Mouse (Mus musculus) telencephalon, adult 2 months (tissue): ENCODE measurements around the gene Hcfc2.

Source experiments
- DNase-seq: peaks from one replicate; pipeline ENCODE4 v3.0.0-alpha.2; 2011; ENCODE audit warnings: low read depth, low spot score

Hcfc2 gene

DNA sequence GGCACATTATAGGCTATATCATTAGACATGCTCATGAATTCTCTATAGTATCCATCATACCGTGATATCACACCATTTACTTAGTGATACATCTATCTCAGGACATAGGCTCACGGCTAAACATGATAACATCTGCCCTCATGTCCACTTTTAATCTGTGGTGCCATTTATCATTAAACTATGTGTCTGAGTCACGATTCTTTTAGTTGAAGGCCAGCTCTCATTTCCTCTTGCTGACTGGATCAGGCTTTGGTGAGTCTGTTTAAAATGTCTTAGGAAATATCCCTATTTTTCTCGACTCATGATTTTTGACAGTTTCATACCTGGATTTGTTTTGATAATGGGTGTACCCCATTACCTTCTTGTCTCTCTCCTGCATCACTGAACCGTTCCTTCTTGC is at the start of gene Hcfc2:
Gene Hcfc2 (plus strand): TSS at position 205 of the 400 bp plus-strand sequence.
- no peak for DNase-seq

DNA sequence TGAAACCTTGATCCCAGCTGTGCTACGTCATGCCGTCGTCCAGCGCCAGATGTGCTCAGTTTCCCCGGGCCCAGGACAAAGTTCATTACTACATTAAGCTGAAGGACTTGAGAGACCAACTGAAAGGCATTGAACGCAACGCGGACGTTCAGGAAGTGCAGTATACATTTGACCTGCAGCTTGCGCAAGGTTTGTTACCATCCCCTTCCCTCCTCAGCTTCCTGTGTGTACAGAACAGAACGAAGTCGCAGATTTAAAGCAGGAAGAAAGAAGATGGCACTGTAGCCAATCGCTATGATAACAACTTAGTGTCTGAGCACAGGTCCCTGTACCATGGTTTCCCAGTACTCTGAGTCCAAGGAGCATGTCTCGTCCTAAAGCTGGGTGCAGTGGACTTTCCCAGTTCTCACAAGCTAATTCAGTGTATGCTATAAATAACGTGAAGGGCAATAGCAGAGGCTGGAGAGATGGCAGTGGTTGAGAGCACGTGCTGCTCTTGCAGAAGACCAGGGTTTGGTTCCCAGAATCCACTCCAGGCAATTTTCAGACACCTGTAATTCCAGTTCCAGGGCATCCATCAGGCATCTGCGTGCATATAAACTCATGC is 48.7 kb upstream of the Hcfc2 start:
- DNase-seq, result no peak

DNA sequence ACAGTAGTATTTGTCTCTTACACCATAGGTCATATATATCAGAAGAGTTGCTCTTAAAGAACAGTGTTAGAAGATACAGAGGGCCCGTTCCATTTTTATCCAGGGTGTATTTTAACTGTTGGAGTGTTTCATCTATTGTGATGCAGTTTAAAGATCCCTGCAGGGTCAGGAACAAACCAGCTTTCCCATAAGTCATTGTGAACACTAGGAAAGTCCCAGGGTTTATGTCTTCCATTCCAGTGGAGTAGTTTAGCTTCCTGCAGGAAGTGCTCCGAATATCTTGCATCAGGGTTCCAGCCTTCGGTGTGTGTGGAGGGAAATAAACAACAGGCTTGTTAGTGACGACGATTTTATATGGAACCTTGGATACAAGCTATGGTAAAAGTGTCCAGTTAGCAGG is 44.7 kb upstream of the Hcfc2 start:
- DNase-seq, result no peak

DNA sequence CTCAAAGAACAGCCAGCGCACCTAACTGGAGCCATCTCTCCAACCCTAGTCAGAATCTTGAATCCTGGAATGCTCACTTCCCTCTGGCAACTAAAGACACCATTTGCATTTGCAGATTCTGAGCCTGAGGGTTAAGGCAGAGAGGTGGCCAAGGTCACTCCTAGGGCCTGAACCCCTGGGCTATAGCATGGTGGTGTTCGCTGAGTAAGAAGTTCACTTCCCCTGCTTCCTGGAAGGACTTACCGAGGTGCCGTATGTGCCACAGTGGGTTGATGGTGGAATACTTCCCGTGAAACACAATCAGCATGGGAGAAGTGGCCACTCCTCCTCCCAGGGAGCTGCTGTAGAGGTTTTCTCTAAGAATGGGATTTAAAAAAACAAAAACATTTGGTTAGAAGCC is 43.3 kb upstream of the Hcfc2 start:
- DNase-seq, result no peak

DNA sequence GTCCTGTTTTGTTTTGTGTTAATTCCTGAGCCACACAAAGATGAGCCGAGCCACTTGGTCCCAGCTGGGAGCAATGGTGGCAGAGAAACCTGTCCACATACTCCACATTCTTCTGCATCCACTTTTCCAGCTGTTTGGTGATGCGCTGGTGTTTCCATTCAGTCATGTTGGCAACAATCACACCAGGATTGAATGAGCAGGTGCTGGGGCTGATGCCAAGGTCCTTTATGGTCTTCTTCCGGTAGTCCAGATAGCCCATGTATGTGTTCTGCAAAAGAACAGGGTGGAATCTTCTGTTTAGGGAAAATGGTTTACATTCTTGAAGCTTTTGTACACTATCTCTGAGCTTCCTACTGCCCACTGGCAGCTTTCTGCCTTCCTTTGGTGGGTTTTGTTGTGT is 41.4 kb upstream of the Hcfc2 start:
- DNase-seq, result no peak

DNA sequence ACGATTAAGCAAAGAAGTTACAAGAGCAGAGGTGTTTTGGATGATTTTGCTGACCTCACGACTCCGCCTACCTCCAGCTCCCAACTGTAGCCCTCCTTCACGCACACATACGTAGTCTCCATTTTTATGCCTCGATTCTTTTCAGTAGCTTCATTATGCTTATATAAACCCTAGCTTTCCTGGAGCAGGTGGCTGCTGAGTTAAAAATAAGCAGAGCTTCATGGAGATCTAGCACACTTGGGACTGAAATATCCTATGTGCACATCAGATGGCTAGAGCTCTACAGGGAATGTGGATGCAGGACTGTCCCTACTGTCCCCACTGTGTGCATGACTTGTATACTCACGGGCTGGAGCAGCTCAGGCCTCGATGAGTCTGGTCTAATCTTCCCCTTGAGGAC is 34.1 kb upstream of the Hcfc2 start:
- peak; percentile 94 for DNase-seq

DNA sequence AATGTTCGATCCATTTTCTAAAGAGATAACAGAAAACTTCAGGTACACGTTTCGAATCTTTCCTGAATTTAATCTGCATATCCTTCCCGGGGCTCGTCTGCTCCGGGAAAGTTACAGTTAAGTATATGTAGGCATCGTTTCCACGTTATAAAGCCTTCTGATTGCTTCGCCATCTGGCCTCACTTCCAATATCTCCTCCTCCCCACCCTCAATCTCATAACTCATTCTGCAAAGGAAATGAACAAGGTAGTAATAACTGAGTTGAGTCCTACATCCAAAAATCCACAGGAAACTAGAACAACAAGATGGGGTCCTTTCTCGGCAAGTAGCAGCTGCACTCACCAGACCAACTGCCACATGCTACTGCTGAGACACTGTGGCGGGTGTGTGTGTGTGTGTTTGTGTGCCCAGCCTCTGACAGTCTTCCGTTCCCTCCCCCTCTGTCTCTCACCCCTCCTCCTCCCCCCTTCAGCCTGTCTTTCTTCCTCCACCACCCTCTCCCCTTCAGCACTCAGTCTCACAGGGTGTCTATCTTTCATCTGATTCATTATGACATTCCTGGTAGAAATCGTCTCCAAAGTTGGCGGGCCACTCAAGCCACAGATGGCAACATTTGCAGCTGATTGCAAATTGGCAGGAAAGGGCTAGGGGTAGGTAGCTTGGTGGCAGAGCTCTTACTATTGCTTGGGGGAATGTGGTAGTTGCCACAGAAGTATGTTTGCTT is 33.5 kb upstream of the Hcfc2 start:
- DNase-seq, result peak; percentile 63

DNA sequence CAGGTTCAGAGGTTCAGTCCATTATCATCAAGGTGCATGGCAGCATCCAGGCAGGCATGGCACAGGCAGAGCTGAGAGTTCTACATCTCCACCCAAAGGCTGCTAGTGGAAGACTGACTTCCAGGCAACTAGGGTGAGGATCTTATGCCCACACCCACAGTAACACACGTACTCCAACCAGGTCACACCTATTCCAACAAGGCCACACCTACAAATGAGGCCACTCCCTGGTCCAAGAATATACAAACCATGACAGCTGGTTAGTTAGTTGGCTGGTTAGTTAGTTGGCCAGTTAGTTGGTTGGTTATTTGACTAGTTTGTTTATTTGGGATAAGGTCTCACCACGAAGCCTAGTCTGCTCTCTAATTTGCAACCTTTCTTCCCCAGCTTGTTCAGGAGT is 32.7 kb upstream of the Hcfc2 start:
- DNase-seq, result no peak

DNA sequence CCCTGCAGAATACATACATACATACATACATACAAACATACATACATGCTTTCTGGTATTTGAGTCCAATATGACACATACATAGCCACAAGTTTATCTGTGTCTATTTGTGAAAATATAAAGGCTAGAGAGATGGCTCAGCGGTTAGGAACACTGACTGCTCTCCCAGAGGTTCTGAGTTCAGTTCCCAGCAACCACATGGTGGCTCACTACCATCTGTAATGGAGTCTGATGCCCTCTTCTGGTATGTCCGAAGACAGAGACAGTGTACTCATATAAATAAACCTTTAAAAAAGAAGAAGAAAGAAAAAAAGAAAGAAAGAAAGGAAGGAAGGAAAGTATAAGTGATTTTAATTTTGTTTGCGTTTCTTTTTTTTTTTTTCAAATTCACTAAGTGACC is 30.0 kb upstream of the Hcfc2 start:
- no peak for DNase-seq

DNA sequence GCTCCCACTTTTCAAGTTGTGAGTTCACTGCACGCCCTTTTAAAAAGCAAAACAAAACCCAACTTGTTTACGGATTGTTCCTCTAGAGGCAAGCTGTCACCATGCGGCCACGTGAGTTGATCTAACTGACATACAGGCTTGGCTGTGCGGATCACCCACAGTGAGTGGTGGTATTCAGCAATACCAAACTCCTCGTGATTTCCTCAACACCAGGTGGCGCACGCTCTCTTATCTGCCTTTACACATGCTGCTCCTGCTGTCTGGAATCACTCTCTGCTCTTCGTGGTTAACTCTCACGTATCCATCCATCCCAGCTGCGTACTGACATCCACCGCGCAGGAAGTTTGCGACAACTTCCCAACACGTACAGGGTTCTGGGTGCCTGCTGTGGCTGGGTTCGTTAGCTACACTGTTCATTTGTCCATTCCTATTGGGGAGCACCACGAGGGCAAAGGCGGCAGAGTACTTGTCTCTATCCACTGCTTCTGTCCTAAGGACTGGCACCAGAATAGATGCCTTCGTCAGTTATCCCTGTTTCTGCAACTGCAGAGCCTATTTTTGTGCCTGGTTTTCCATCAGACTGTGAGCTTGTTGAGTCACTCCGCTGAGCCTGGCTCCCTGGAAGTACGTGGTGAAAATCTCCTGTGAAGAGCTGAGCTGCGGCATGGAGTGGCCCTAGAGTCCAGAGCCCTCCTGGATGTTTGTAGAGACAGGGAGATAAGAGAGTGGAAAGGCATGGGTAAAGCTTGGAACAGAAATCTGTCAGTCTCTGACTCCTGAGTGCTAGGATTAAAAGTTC is 29.3 kb upstream of the Hcfc2 start:
- peak; percentile 88 for DNase-seq

DNA sequence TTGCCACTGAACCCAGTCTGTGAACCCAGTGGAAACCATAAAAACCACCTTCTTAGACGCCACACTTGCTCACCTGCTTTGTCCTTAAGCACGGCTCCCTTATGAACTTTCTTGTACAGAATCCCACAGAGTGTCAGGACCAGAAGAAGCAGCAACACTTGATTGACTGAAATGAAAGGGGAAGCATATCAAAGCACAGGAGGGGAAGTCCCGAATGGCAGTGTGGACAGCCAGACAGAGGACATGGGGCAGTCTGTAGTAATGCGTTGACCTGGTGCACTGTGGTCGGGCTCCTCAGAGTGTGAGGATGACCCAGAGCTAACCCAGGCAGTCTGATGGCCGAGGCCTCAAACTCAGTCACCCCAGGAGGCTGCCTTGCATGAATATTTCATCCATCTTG is 25.8 kb upstream of the Hcfc2 start:
- DNase-seq, result no peak

DNA sequence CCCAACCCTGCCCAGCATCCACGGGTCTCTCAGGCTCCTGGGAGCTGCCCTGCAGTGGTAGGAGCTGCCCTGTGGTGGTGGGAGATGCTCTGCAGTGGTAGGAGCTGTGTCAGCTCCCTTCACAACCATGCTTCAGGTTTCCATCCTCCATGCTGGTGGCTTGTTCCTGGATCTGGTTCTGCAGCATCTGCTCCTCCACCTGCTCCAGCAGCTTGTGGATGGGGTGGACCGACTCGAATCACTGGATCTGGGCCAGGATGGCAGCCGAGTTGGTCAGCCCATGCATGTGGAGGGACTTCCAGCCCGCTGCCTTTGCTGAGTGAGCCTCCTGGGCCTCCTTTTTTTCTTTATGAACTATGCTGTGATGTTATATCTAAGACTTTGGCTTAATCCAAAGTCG is 19.0 kb upstream of the Hcfc2 start:
- DNase-seq, result no peak

DNA sequence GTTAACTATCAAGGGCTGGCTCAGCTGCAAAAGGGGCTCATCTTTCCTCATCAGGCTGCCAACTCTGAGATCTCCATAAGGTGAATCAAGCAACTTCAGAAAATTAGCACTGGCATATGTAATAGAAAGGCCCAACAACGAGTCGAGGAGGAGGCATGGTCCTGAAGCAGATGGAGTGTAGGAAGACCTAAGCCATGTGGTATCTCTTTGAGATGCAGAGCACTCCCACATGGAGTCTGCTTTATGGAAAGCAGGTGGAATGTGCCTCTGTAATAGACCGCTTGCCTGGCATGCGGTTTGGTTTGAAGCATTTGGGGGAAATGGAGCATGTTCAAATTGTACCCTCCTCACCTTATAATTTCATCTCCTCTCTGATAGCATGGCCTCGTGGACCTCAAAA is 15.2 kb upstream of the Hcfc2 start:
- peak; percentile 93 for DNase-seq

DNA sequence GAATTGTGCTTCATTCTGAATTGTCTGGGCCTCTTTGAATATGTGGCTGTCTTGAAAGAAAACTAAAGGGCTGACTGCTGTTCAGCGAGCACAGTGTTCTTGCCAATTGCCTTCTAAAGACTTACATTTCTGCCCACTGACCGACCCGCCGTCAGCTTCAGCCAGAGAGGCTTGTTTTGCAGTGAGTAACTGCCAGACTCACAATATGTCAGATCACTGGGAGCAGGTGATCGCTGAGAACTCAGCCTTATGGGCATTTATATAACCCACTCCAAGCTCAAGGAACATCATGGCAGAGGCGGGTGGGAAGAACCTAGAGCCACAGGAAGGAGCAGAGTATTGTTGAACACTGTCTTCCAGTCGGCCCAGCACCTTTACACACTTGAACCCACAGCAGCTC is 14.3 kb upstream of the Hcfc2 start:
- DNase-seq, result peak; percentile 73

DNA sequence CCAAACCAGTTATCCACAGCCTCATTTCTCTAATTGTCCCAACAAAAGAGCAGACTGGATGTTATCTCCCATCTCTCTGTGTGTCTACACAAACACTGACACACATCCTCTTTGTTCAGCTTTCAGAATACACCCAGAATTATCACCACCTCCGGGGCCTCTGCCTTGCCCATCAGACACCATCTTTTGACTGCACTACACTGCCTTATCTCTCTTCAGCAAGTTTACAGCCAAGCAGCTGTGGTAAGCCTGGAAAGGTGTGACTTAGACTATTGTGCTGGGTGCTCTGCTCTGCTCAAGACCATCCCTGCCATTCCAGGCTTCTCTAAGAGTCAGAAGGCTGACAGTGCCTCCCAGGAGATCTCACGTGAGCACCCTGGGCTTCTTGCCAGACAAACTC is 10.5 kb upstream of the Hcfc2 start:
- no peak for DNase-seq

DNA sequence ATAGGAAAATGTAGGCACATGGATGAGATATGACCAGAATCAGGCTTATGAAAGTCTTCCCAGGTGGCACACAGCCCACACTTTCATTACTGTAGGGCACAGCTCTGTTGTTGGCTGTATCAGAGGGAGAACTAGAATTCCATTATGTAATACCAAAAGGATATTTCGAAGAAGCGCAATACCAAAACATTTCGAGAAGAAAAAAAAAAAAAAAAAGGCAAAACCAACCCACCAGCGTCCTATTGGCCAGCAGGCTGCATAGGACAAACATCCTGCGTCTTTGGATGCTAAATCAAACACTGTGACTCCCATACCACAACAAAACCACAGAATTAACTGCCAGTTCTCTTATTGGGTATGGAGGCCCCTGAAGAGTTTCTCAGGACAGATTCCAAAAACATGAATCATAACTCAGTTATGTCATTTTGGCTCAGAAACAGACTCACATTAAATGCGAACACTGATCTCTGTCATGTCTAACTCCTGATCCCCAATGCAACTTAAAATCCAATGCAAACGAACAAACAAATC is 6.2 kb upstream of the Hcfc2 start:
- DNase-seq, result peak; percentile 61

DNA sequence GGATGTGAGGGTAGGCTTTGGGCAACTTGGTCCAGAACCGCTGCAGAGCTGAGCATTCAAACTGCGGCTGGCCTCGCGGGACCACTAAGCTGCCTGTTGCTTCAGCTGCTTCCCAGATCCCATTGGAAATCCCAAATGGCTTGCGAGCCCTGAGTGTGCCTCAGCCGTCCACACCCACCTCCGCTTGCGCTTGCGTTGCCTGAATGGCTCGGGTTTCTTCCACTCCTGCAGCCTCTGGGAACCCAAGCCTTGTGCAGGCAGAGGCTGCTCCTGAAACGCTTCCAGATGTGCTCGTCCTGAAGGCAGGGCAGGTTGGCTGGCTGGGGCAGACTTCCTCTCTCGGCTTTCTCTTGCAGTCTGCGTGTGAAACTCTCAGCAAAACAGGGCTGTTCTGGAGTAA is 5.5 kb upstream of the Hcfc2 start, which contains the start of gene Glt8d2:
Gene Glt8d2 (minus strand): TSS at position 157 of the 400 bp plus-strand sequence.
- DNase-seq, result peak; percentile 46

DNA sequence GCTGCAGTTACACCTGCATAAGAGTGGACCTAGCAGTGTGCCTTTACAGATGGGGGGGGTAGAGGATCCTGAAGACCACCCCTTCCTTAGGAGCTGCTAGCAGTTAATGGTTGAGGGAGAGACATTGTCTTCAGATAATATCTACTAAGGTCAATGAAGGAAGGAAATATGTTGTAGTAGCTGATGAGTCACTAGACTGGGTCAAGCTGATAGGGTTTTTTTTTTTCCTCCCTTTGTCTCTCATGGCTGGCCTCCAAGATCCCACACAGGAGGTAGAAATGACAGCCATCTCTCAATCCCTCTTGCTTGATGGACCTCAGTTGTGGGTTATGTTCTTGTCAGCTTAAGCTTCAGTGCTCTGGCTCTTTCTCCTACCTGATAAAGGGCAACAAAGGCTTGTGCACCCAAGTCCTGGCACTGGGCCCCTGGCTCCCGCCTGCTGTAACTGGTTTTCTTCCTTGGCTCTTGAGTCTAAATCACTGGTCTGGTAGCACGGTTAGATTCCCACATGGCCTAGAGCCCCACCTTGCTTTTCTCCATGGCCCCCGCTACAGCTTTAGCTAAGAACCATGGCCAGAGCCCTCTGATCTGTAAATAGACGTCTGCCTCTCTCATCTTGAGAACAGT is 606 bp downstream of the Hcfc2 start:
- DNase-seq, result no peak

DNA sequence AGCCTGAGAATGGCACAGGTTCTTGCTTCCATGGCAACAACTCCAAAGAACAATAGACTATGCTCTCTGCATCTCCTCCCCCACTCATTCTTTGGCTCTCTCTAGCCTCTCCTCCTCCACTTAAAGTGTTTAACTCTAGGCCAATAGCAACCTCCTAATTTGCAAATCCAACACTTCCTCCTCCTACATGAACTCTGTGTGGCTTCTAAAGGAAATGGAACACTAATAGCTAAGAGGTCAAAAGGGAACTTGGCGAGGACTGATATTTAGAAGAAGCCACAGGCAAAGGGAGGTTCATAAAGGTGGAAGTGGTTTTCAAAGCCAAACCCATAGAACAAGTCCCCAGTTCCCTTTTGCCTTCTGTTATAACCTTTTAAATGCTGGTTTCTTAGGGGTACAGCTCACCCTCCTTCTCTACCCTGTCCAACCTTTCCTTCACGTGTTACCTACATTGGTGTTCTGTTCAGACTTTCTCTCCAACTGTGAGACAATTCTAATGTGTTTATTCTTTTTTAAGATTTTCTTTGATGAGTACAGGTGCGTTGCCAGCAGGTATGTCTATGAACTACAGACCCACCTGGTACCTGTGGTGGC is 1.4 kb downstream of the Hcfc2 start:
- DNase-seq, result no peak

DNA sequence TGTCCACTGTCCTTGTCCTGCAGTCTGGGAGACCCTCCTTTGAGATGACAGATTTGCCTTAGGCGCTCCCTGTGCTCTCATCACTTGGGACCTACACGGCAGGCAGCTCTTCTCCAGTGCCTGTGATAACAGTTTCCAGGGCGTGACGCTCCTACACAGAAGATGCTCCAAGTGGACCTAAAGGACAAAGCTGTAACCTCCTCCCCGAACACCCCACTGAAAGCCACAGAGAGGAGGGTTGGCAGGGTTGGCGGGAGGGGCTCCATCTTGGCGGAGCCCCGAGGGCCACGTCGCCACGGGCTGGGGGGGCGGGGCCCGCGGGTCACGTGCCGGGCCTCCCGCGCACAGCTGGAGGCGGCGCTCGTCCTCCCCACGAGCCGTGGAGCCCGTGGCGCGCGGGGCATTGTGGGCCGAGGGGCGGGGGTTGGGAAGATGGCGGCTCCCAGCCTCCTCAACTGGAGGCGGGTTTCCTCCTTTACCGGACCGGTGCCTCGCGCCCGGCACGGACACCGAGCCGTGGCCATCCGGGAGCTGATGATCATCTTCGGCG is 2.8 kb downstream of the Hcfc2 start:
- peak; percentile 55 for DNase-seq

DNA sequence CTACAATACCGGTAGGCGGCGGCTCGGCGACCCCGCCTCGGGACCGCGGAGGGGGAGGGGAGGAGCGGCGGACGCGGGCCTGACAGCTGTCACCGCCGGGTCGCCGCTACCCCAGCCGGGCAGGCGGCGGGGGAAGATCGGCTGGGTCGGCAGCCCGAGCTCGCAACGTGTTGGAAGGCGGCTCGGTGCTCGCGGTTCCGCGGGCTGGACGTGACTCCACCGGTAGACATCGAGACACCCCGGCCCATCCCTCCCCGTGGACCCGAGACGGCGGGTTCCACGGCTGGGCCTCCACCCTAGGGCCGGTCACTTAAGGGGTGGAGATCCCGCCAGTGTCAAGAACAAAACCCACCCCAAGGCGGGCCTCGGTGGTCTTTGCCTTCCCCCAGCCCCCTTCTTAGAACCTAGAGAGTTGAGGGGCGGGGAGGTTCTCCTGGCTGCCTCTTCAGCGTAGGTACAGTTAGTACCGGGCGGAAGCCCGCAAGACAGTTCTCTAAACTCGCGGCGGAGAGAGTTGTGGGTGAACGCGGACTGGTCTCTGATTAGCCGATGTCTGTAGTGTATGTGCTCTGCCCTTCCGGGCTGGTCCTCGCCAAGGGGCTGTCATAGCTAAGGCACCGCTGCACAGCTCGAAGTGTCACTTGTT is 3.5 kb downstream of the Hcfc2 start:
- no peak for DNase-seq
